Mouse (Mus musculus): ENCODE measurements around the gene Six2. TPM values are rescaled to one million over a fixed set of nuclear protein-coding genes. Genes with fewer than 3 reads are reported as not detected.

Six2 gene
- total and polyA plus RNA-seq, 2 experiments from 2014 or later = 0.08 to 0.10 TPM

DNA sequence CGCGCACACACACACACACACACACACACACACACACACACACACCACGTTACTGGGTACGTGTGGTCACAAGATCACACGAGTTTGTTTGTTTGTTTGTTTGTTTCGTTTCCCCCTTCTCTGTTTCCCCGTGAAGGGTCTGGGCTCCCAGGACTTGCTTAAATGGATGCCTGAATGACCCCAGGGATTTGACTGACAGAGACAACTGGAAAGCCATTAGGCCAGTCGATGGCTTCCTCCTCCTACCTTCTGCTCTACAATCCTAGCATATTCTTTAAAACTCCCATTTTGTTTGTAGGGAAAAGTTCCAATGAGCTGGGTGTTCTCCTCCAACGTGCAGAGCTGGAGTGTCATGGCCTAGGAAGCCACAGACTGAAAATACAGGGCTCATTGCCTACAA lies 5.0 kb upstream of the Six2 start:
- Histone ChIP-seq H3K4me3 (ENCODE audit: low read depth, low read length) (no peak overlapping the region), H3K4me1 (ENCODE audit: control insufficient read depth, insufficient read depth) (0 out of 2 replicates have a peak, but pooled peaks cover under 1% of the 10 kb centered on the region), H3K9ac (replicated peaks; ENCODE audit: low read depth, low read length) (no peak overlapping the region), H3K4me2 (ENCODE audit: low read depth, low read length) (no peak overlapping the region), H3K27me3 (ENCODE audit: control insufficient read depth, insufficient read depth, low read length) (peaks cover 83% of the 10 kb centered on the region), H3K27ac (ENCODE audit: low read depth) (no peak overlapping the region), H3K36me3 (replicated peaks; ENCODE audit: control insufficient read depth, insufficient read depth, low read length) (no peaks in the 10 kb centered on the region), H3K9me3 (replicated peaks; ENCODE audit: control insufficient read depth, low read length) (peaks cover 5% of the 10 kb centered on the region; the same call in 1 of the 2 replicates)
- ATAC-seq (ENCODE audit: insufficient read depth, low read depth) = no peak
- WGBS = 20% methylated on average over 9 of the region's 9 CpGs
- no peak for DNase-seq (ENCODE audit: low spot score)
- no peak for TF ChIP-seq CTCF (IDR thresholded peaks at IDR 0.05; ENCODE audit: low read depth)
- no peak for TF ChIP-seq EP300 (IDR thresholded peaks at IDR 0.05; ENCODE audit: low read depth)

DNA sequence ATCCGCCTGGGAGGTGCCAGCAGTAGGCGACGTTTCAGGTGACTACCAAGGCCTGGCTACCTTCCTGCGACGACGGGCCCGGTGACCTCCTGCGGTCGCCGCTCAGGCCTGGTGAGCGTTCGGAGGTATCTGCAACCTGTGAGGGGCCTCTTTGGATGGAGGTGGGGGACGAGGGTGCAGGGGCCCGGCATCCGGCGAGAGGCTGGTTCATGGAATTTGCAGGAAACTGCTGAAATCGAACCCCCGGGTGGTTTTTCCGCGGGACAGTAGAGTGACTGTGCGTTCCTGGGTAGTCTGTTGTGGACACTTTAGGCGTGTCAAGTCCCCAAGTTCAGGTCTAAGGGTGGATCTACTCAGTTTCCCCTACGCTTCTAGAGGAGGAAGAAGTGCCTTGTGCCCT lies 4.5 kb upstream of the Six2 start:
- Histone ChIP-seq H3K4me1 (ENCODE audit: control insufficient read depth, insufficient read depth) (0 out of 2 replicates have a peak, but pooled peaks cover 5% of the 10 kb centered on the region), H3K4me3 (ENCODE audit: low read depth, low read length) (no peak overlapping the region), H3K36me3 (replicated peaks; ENCODE audit: control insufficient read depth, insufficient read depth, low read length) (no peaks in the 10 kb centered on the region), H3K27ac (ENCODE audit: low read depth) (no peak overlapping the region), H3K9ac (replicated peaks; ENCODE audit: low read depth, low read length) (no peak overlapping the region), H3K4me2 (ENCODE audit: low read depth, low read length) (no peak overlapping the region), H3K27me3 (ENCODE audit: control insufficient read depth, insufficient read depth, low read length) (peaks cover 85% of the 10 kb centered on the region), H3K9me3 (replicated peaks; ENCODE audit: control insufficient read depth, low read length) (peaks cover 5% of the 10 kb centered on the region; the same call in 1 of the 2 replicates)
- WGBS = 5% methylated on average over 23 of the region's 23 CpGs
- TF ChIP-seq EP300 (IDR thresholded peaks at IDR 0.05; ENCODE audit: low read depth) (no peak), CTCF (IDR thresholded peaks at IDR 0.05; ENCODE audit: low read depth) (no peak)
- no peak for ATAC-seq (ENCODE audit: insufficient read depth, low read depth)
- no peak for DNase-seq (ENCODE audit: low spot score)

DNA sequence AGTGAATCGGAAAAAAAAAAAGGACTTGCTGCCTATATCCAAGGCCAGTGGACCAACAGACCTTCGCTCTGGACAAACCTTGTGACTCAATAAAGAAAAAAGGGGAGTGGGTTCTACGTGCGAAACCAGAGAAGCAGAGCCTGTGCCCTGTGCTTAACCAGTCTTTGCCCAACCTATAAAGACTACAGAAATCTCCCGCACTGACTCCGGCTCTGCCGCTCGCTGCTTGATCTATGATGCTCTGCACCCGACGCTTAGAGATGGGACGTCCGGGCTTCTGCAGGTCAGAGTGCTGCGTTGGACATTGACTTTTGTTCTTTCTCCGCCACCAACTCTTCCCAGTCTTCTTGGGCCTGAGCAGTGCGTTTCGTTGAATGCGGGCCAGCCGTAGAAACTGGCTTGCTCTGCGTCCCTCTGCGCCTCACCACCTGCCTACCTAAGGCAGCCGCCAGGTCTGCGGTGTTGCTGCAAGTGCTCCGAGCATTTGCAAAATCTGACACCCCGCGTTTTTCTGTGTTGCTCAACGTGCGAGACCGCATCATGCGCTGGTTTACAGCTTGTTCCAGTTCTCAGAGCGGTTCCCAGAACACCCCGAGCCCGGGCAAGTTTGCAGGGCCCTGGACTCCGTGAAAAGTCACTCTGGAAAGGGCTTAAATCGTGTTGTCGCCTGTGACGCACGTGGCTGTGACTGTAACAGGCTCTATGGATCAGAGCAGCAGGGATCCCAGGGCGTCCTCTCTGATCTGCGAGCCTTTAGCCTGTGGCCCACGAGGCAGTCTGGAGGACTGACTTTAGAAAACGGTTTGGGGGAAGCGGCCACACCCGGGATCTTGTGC lies 3.8 kb upstream of the Six2 start:
- WGBS = 2% methylated on average over 43 of the region's 43 CpGs
- TF ChIP-seq CTCF (IDR thresholded peaks at IDR 0.05; ENCODE audit: low read depth) (no peak), EP300 (IDR thresholded peaks at IDR 0.05; ENCODE audit: low read depth) (no peak)
- H3K9me3 ChIP-seq (replicated peaks; ENCODE audit: control insufficient read depth, low read length) = peaks cover 5% of the 10 kb centered on the region; the same call in 1 of the 2 replicates
- DNase-seq (ENCODE audit: low spot score) (no peak), ATAC-seq (ENCODE audit: insufficient read depth, low read depth) (no peak)
- H3K36me3 ChIP-seq (replicated peaks; ENCODE audit: control insufficient read depth, insufficient read depth, low read length) = no peaks in the 10 kb centered on the region
- peaks cover 90% of the 10 kb centered on the region for H3K27me3 ChIP-seq (ENCODE audit: control insufficient read depth, insufficient read depth, low read length)
- H3K27ac ChIP-seq (ENCODE audit: low read depth) = no peak overlapping the region
- H3K9ac ChIP-seq (replicated peaks; ENCODE audit: low read depth, low read length) = no peak overlapping the region
- H3K4me3 ChIP-seq (ENCODE audit: low read depth, low read length) = no peak overlapping the region
- peaks cover 12% of the 10 kb centered on the region; the same call in 1 of the 2 replicates for H3K4me1 ChIP-seq (ENCODE audit: control insufficient read depth, insufficient read depth)
- H3K4me2 ChIP-seq (ENCODE audit: low read depth, low read length) = no peak overlapping the region

DNA sequence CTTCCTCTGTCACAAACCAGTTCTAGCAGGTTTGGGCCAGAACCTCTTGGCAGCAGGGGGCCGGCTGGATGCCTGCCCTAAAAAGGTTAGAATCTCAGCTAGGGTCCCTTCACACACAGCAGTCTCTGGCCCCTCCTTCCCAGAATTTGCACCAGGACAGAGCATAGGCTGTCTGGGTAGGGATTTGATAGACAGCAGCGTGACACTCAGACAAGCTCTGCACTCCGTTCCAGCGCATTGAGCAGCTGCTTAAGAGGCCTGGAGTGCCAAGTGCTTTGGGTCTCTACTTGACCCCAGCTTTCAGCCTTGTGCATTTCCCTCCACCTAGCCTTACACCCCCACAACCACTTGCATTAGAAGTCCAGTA lies 2.9 kb upstream of the Six2 start:
- Histone ChIP-seq H3K36me3 (replicated peaks; ENCODE audit: control insufficient read depth, insufficient read depth, low read length) (no peaks in the 10 kb centered on the region), H3K27ac (ENCODE audit: low read depth) (no peak overlapping the region), H3K9ac (replicated peaks; ENCODE audit: low read depth, low read length) (no peak overlapping the region), H3K4me1 (ENCODE audit: control insufficient read depth, insufficient read depth) (peaks cover 12% of the 10 kb centered on the region; the same call in 1 of the 2 replicates), H3K4me2 (ENCODE audit: low read depth, low read length) (no peak overlapping the region), H3K4me3 (ENCODE audit: low read depth, low read length) (no peak overlapping the region), H3K9me3 (replicated peaks; ENCODE audit: control insufficient read depth, low read length) (peaks cover 5% of the 10 kb centered on the region; the same call in 1 of the 2 replicates), H3K27me3 (ENCODE audit: control insufficient read depth, insufficient read depth, low read length) (peaks cover 96% of the 10 kb centered on the region)
- no peak for DNase-seq (ENCODE audit: low spot score)
- WGBS = 8% methylated on average over 4 of the region's 4 CpGs
- ATAC-seq (ENCODE audit: insufficient read depth, low read depth) = no peak
- TF ChIP-seq CTCF (IDR thresholded peaks at IDR 0.05; ENCODE audit: low read depth) = no peak
- no peak for TF ChIP-seq EP300 (IDR thresholded peaks at IDR 0.05; ENCODE audit: low read depth)

DNA sequence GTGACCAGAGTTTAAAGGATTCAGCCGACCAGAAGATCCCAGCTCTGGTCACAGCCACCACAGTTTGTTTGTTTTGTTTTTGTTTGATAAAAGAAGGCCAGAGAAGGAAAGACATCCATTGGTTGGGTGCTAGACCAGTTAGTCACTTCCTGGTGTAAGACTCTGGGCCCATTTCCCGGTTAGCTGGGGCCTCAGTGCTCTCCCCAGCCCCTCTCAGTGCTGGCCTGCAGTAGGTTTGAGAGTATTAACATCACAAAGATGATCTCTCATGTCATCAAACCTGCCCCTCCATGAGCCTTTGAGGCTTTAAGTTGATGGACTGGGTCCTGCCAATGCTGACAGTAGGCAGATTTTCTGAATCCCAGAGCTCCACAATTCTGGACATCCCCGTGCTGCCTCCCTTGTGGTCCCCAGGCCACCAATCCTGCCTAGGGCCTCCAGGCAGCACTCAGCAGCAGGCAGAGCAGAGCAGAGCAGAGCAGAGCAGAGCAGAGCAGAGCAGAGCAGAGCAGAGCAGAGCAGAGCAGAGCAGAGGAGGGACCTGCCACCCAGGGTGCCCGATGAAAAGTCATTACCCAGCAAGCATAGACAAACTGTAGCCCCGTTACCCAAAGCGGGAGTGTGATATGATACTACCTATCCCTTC lies 2.4 kb upstream of the Six2 start:
- WGBS = 10% methylated on average over 6 of the region's 6 CpGs

More for the DNA sequence above, 2.4 kb upstream of the Six2 start:
- no peak overlapping the region for H3K27ac ChIP-seq (ENCODE audit: low read depth)
- DNase-seq (ENCODE audit: low spot score) (no peak), ATAC-seq (ENCODE audit: insufficient read depth, low read depth) (no peak)
- TF ChIP-seq CTCF (IDR thresholded peaks at IDR 0.05; ENCODE audit: low read depth) (no peak), EP300 (IDR thresholded peaks at IDR 0.05; ENCODE audit: low read depth) (no peak)
- H3K4me3 ChIP-seq (ENCODE audit: low read depth, low read length) = no peak overlapping the region
- no peak overlapping the region for H3K9ac ChIP-seq (replicated peaks; ENCODE audit: low read depth, low read length)
- peaks cover 5% of the 10 kb centered on the region; the same call in 1 of the 2 replicates for H3K9me3 ChIP-seq (replicated peaks; ENCODE audit: control insufficient read depth, low read length)
- H3K27me3 ChIP-seq (ENCODE audit: control insufficient read depth, insufficient read depth, low read length) = peaks cover 96% of the 10 kb centered on the region
- H3K36me3 ChIP-seq (replicated peaks; ENCODE audit: control insufficient read depth, insufficient read depth, low read length) = no peaks in the 10 kb centered on the region
- H3K4me2 ChIP-seq (ENCODE audit: low read depth, low read length) = no peak overlapping the region
- peaks cover 12% of the 10 kb centered on the region; the same call in 1 of the 2 replicates for H3K4me1 ChIP-seq (ENCODE audit: control insufficient read depth, insufficient read depth)

Measured in heart, postnatal 0 days (tissue).